Mouse (Mus musculus) heart, postnatal 0 days (tissue): ENCODE results near the gene Dusp22.

Source experiments
- CTCF ChIP-seq: IDR thresholded peaks from 2 replicates; pipeline ENCODE4 v1.5.1; 2016; ENCODE audit warnings: antibody characterized with exemption, control low read depth, low read depth
- EP300 ChIP-seq: IDR thresholded peaks from 2 replicates; pipeline ENCODE4 v1.6.1; 2016; ENCODE audit warnings: antibody characterized with exemption, low read depth

- TF ChIP-seq EP300: no peak
- no peak for TF ChIP-seq CTCF
Measured at GRCm38 (mm10) chr13:30747504-30747903, 87.7 kb downstream of the Dusp22 start.
